Mouse (Mus musculus): ENCODE data around the gene Zic4. TPM values are rescaled to one million over a fixed set of nuclear protein-coding genes. Genes with fewer than 3 reads are reported as not detected.

Zic4 gene
- polyA plus RNA-seq, 1 experiment from 2014 or later: not detected

- no peak for DNase-seq (ENCODE audit: low spot score)
Observed at GRCm38 (mm10) chr9:91363011-91363730, 958 bp downstream of the Zic4 start.

GRCm38 (mm10) chr9:91363814-91364126 lies 1.6 kb downstream of the Zic4 start:
- DNase-seq (ENCODE audit: low spot score): no peak

GRCm38 (mm10) chr9:91364127-91364970 lies 2.1 kb downstream of the Zic4 start:
- no peak for DNase-seq (ENCODE audit: low spot score)

- no peak for DNase-seq (ENCODE audit: low spot score)
Observed at GRCm38 (mm10) chr9:91364971-91365501, 2.8 kb downstream of the Zic4 start.

GRCm38 (mm10) chr9:91365664-91366063 lies 3.5 kb downstream of the Zic4 start, which contains the start of gene Zic1:
Gene Zic1, minus strand, starts transcription at chr9:91365810.
- DNase-seq (ENCODE audit: low spot score): no peak

- no peak for DNase-seq (ENCODE audit: low spot score)
Observed at GRCm38 (mm10) chr9:91366226-91366998, 4.2 kb downstream of the Zic4 start.

GRCm38 (mm10) chr9:91366999-91367811 lies 5.0 kb downstream of the Zic4 start:
- DNase-seq (ENCODE audit: low spot score): no peak

- no peak for DNase-seq (ENCODE audit: low spot score)
Observed at GRCm38 (mm10) chr9:91368150-91368549, 5.9 kb downstream of the Zic4 start.

GRCm38 (mm10) chr9:91368946-91369292 lies 6.7 kb downstream of the Zic4 start:
- no peak for DNase-seq (ENCODE audit: low spot score)

- no peak for DNase-seq (ENCODE audit: low spot score)
Observed at GRCm38 (mm10) chr9:91369293-91369991, 7.2 kb downstream of the Zic4 start.

GRCm38 (mm10) chr9:91370191-91370708 lies 8.0 kb downstream of the Zic4 start:
- no peak for DNase-seq (ENCODE audit: low spot score)

- no peak for DNase-seq (ENCODE audit: low spot score)
Observed at GRCm38 (mm10) chr9:91371011-91371410, 8.8 kb downstream of the Zic4 start.

- DNase-seq (ENCODE audit: low spot score): no peak
Observed at GRCm38 (mm10) chr9:91371608-91372007, 9.4 kb downstream of the Zic4 start.

- DNase-seq (ENCODE audit: low spot score): no peak
Observed at GRCm38 (mm10) chr9:91373811-91374575, 11.8 kb downstream of the Zic4 start.

- no peak for DNase-seq (ENCODE audit: low spot score)
Observed at GRCm38 (mm10) chr9:91374665-91375064, 12.5 kb downstream of the Zic4 start.

GRCm38 (mm10) chr9:91377036-91377872 lies 15.0 kb downstream of the Zic4 start:
- no peak for DNase-seq (ENCODE audit: low spot score)

GRCm38 (mm10) chr9:91377873-91378150 lies 15.6 kb downstream of the Zic4 start:
- DNase-seq (ENCODE audit: low spot score): no peak
